7 mouse cellular contexts compared by ENCODE assay signal in the genomic region with DNA sequence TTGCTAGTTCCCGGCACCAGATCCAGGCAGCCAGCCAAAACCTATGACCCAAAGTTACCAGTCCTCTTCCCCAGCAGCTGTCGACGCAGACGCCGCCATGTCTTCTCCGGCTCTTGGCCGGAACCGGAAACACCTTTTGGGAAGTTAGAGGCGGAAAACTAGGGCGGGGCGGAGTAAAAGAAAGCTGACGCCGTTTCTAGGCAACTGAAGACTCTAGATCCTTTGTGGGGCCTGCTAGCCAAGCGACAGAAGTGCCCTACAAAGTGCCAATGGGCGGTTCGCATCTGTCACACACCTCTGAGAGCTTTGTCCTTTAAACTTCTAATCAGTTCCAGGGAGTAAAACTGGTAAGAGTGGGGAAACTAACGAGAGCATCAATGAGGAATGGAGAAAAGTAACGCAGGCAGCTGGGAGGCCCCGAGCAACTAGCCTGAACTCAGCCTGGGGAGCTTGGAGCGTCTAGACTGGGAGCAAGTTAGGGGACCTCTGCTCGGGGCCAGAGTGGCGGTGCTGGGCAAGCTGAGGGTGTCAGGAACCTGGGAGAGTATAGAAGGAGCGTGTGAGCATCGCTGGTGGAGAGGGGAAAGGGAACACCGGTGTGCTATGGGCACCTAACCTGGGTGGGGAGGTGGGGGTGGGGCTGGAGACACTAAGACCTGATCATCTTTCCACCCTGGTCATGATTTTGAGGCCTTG. TPM values are rescaled to one million over a fixed set of nuclear protein-coding genes. Genes with fewer than 3 reads are reported as not detected.
DNase-seq lines count a peak whose midpoint lies in the region; ATAC-seq and TF ChIP-seq lines count a peak whose summit lies in the region.

A gene (minus strand): TSS at position 131 of the 696 bp plus-strand sequence.
A gene (plus strand): TSS at position 179 of the 696 bp plus-strand sequence.

- TF ChIP-seq POLR2A in kidney, adult 2 months (IDR thresholded peaks at IDR 0.05; ENCODE audit: low read depth, low read length) = peak; percentile 82
- TF ChIP-seq POLR2A in spleen, adult 2 months (IDR thresholded peaks at IDR 0.05; ENCODE audit: low read depth, low read length) = peak; percentile 86

- H3K9me3 ChIP-seq in embryonic facial prominence, embryonic 12.5 days = no peaks in the 10 kb centered on the region
- no peaks in the 10 kb centered on the region for H3K9me3 ChIP-seq in limb, embryonic 12.5 days
- H3K9me3 ChIP-seq in midbrain, embryonic 15.5 days = no peaks in the 10 kb centered on the region

- peaks cover 31% of the 10 kb centered on the region for H3K36me3 ChIP-seq in embryonic facial prominence, embryonic 12.5 days
- no peaks in the 10 kb centered on the region for H3K36me3 ChIP-seq in kidney, adult 2 months (ENCODE audit: control insufficient read depth, insufficient read depth, low read length)
- peaks cover 40% of the 10 kb centered on the region for H3K36me3 ChIP-seq in limb, embryonic 12.5 days
- H3K36me3 ChIP-seq in midbrain, embryonic 15.5 days (replicated peaks) = peaks cover 30% of the 10 kb centered on the region
- H3K36me3 ChIP-seq in spleen, adult 2 months (ENCODE audit: control insufficient read depth, insufficient read depth, low read length) = peaks cover 7% of the 10 kb centered on the region; the same call in 1 of the 2 replicates

- TF ChIP-seq CTCF in kidney, adult 2 months (conservative IDR thresholded peaks at IDR 0.05; ENCODE audit: insufficient read depth, insufficient read length, low read depth, low read length) = no peak
- no peak for TF ChIP-seq CTCF in spleen, adult 2 months (IDR thresholded peaks at IDR 0.05; ENCODE audit: extremely low read depth, insufficient read depth, insufficient read length, insufficient replicate concordance)

- ATAC-seq in embryonic facial prominence, embryonic 12.5 days (ENCODE audit: insufficient number of reproducible peaks, insufficient read depth, low FRiP score, low TSS enrichment) = peak; percentile 83
- peak; percentile 79 for ATAC-seq in limb, embryonic 12.5 days (ENCODE audit: insufficient number of reproducible peaks, insufficient read depth, low FRiP score, low TSS enrichment, low read depth)
- peak; percentile 89 for ATAC-seq in midbrain, embryonic 15.5 days (replicated peaks)

- peak within 1 kb of the TSS; percentile 74 for H3K4me2 ChIP-seq in embryonic facial prominence, embryonic 12.5 days (replicated peaks)
- H3K4me2 ChIP-seq in limb, embryonic 12.5 days = peak within 1 kb of the TSS; percentile 86
- H3K4me2 ChIP-seq in midbrain, embryonic 15.5 days = peak within 1 kb of the TSS; percentile 92

- H3K27me3 ChIP-seq in embryonic facial prominence, embryonic 12.5 days = no peaks in the 10 kb centered on the region
- no peaks in the 10 kb centered on the region for H3K27me3 ChIP-seq in kidney, adult 2 months (replicated peaks; ENCODE audit: control insufficient read depth, insufficient read depth, low read length)
- H3K27me3 ChIP-seq in limb, embryonic 12.5 days = no peaks in the 10 kb centered on the region
- no peaks in the 10 kb centered on the region for H3K27me3 ChIP-seq in midbrain, embryonic 15.5 days (replicated peaks)
- H3K27me3 ChIP-seq in spleen, adult 2 months (ENCODE audit: control insufficient read depth, insufficient read depth, low read length) = no peaks in the 10 kb centered on the region

- H3K4me3 ChIP-seq in embryonic facial prominence, embryonic 12.5 days = peak within 1 kb of the TSS; percentile 89
- peak within 1 kb of the TSS; percentile 75 for H3K4me3 ChIP-seq in kidney, adult 2 months (ENCODE audit: insufficient read depth, low read depth, low read length)
- peak within 1 kb of the TSS; percentile 81 for H3K4me3 ChIP-seq in limb, embryonic 12.5 days (replicated peaks)
- H3K4me3 ChIP-seq in midbrain, embryonic 15.5 days = peak within 1 kb of the TSS; percentile 85
- H3K4me3 ChIP-seq in spleen, adult 2 months (ENCODE audit: extremely low read depth, insufficient read depth, insufficient read length) = peak within 1 kb of the TSS; percentile 87

- DNase-seq in adrenal gland, postnatal 25 days = peak; percentile 82
- peak; percentile 91 to 94 for DNase-seq in heart, adult 18-20 months
- DNase-seq in kidney, adult 2 months = peak; percentile 92
- peak; percentile 68 to 79 for DNase-seq in spleen, adult 2 months (ENCODE audit: low read depth in 1 of 2, low spot score in 2 of 2)

- H3K27ac ChIP-seq in embryonic facial prominence, embryonic 12.5 days = 0 out of 2 replicates have a peak within 1 kb of the TSS, but pooled peaks have one; percentile 17
- peak within 1 kb of the TSS; percentile 13; the same call in 1 of the 2 replicates for H3K27ac ChIP-seq in kidney, adult 2 months (ENCODE audit: insufficient read depth, low read depth, low read length)
- H3K27ac ChIP-seq in limb, embryonic 12.5 days = 0 out of 2 replicates have a peak within 1 kb of the TSS, but pooled peaks have one; percentile 58
- H3K27ac ChIP-seq in midbrain, embryonic 15.5 days = peak within 1 kb of the TSS; percentile 70
- peak within 1 kb of the TSS; percentile 12; the same call in 1 of the 2 replicates for H3K27ac ChIP-seq in spleen, adult 2 months (ENCODE audit: insufficient read depth, low read length)

- WGBS in embryonic facial prominence, embryonic 12.5 days = 11% methylated on average over 25 of the region's 25 CpGs
- 8% methylated on average over 25 of the region's 25 CpGs for WGBS in kidney, adult 2 months
- WGBS in limb, embryonic 12.5 days = 8% methylated on average over 25 of the region's 25 CpGs
- 8% methylated on average over 25 of the region's 25 CpGs for WGBS in midbrain, embryonic 15.5 days
- WGBS in spleen, adult 2 months = 16% methylated on average over 25 of the region's 25 CpGs

- H3K4me1 ChIP-seq in embryonic facial prominence, embryonic 12.5 days = peaks cover 11% of the 10 kb centered on the region
- 0 out of 2 replicates have a peak, but pooled peaks cover 3% of the 10 kb centered on the region for H3K4me1 ChIP-seq in kidney, adult 2 months (ENCODE audit: control insufficient read depth, insufficient read depth, low read length)
- peaks cover 17% of the 10 kb centered on the region for H3K4me1 ChIP-seq in limb, embryonic 12.5 days (replicated peaks)
- H3K4me1 ChIP-seq in midbrain, embryonic 15.5 days = peaks cover 20% of the 10 kb centered on the region
- H3K4me1 ChIP-seq in spleen, adult 2 months (ENCODE audit: control insufficient read depth, insufficient read depth, insufficient read length) = peaks cover 5% of the 10 kb centered on the region

- H3K9ac ChIP-seq in embryonic facial prominence, embryonic 12.5 days = peak within 1 kb of the TSS; percentile 82
- H3K9ac ChIP-seq in limb, embryonic 12.5 days (replicated peaks) = peak within 1 kb of the TSS; percentile 79
- peak within 1 kb of the TSS; percentile 80 for H3K9ac ChIP-seq in midbrain, embryonic 15.5 days

RNA-seq across cellular contexts. Expression of the first gene that starts in this region (rescaled TPM):
- 46.4 and 56.7 TPM in 2 replicates for total RNA-seq in adrenal gland, postnatal 25 days (2021)
- 37.9 and 39.0 TPM in 2 replicates for polyA plus RNA-seq in embryonic facial prominence, embryonic 12.5 days (2016; fragmentation: Nextera tagmentation; extraction: Ambion mirVana)
- 10 to 100 TPM; 13.8 to 19.6 TPM for total RNA-seq in heart, adult 18-20 months (2021)
- 63.3 and 64.1 TPM in 2 replicates for polyA plus RNA-seq in kidney, adult 2 months (2012; rRNA removed)
- polyA plus RNA-seq in limb, embryonic 12.5 days (2016; fragmentation: Nextera tagmentation; extraction: Ambion mirVana) = 37.0 and 37.3 TPM in 2 replicates
- 48.8 and 50.0 TPM in 2 replicates for polyA plus RNA-seq in midbrain, embryonic 15.5 days (2015; fragmentation: Nextera tagmentation; extraction: Ambion mirVana)
- polyA plus RNA-seq in spleen, adult 2 months (2012; rRNA removed) = 31.4 and 33.5 TPM in 2 replicates

RNA-seq across cellular contexts. Expression of the second gene that starts in this region (rescaled TPM):
- 3.7 and 4.2 TPM in 2 replicates for total RNA-seq in adrenal gland, postnatal 25 days (2021)
- 13.7 and 13.9 TPM in 2 replicates for polyA plus RNA-seq in embryonic facial prominence, embryonic 12.5 days (2016; fragmentation: Nextera tagmentation; extraction: Ambion mirVana)
- under 1 TPM; 0.64 to 0.74 TPM for total RNA-seq in heart, adult 18-20 months (2021)
- polyA plus RNA-seq in kidney, adult 2 months (2012; rRNA removed) = 5.9 and 6.4 TPM in 2 replicates
- polyA plus RNA-seq in limb, embryonic 12.5 days (2016; fragmentation: Nextera tagmentation; extraction: Ambion mirVana) = 12.0 and 12.5 TPM in 2 replicates
- polyA plus RNA-seq in midbrain, embryonic 15.5 days (2015; fragmentation: Nextera tagmentation; extraction: Ambion mirVana) = 21.0 and 25.1 TPM in 2 replicates
- 0.56 and 0.92 TPM in 2 replicates for polyA plus RNA-seq in spleen, adult 2 months (2012; rRNA removed)

Comparison
In these comparisons a context has a peak if more than half of its experiments do, and no peak if none do; other contexts are left out.
1. Peak in every context shown above with its lines: DNase-seq, ATAC-seq, H3K4me3 ChIP-seq and H3K27ac ChIP-seq.
2. H3K27ac ChIP-seq: peak in every context shown above with its lines; median percentile 70 in midbrain, embryonic 15.5 days; 58 in limb, embryonic 12.5 days; 17 in embryonic facial prominence, embryonic 12.5 days; 13 in kidney, adult 2 months; 12 in spleen, adult 2 months.